In genomic region chr11:88159389-88159788, GRCm38 (mm10) we compare ENCODE assay signal across 8 mouse cellular contexts. TPM values are rescaled to one million over a fixed set of nuclear protein-coding genes. Genes with fewer than 3 reads are reported as not detected.
DNase-seq lines count a peak whose midpoint lies in the region; ATAC-seq and TF ChIP-seq lines count a peak whose summit lies in the region.
"Had no signal": no experiment of that assay in that cellular context is flagged by ENCODE, and none has a peak within 500 bp of the region (broad histone marks: within the 10 kb centered on the region; RNA-seq: fewer than 3 reads in every experiment).

No protein-coding gene starts in this region.

- no peak for DNase-seq in lung, embryonic 14.5 days
- DNase-seq in lung, postnatal 4 days: no peak
- DNase-seq in heart, adult 8-10 months (ENCODE audit: low spot score): peak; percentile 59
- DNase-seq in intestine, embryonic 14.5 days (ENCODE audit: low spot score): no peak
- no peak for DNase-seq in ovary, postnatal 14 days (ENCODE audit: low spot score)
- no peak for DNase-seq in kidney, adult 11 months

- 37% methylated on average over 11 of the region's 11 CpGs for WGBS in lung, embryonic 14.5 days
- 42% methylated on average over 11 of the region's 11 CpGs for WGBS in intestine, embryonic 14.5 days
- WGBS in small intestine, adult 2 months: 74% methylated on average over 11 of the region's 11 CpGs

- no peak for ATAC-seq in lung, embryonic 14.5 days (ENCODE audit: insufficient read depth)
- no peak for ATAC-seq in intestine, embryonic 14.5 days (replicated peaks; ENCODE audit: low FRiP score, low TSS enrichment, low read depth)
- ATAC-seq: forebrain, embryonic 15.5 days had no signal

- H3K27me3 ChIP-seq in lung, embryonic 14.5 days (ENCODE audit: insufficient read depth, low read length): no peaks in the 10 kb centered on the region
- H3K27me3 ChIP-seq in intestine, embryonic 14.5 days (replicated peaks; ENCODE audit: control insufficient read depth, insufficient read depth, low read length): no peaks in the 10 kb centered on the region
- no peaks in the 10 kb centered on the region for H3K27me3 ChIP-seq in small intestine, adult 2 months (ENCODE audit: control insufficient read depth, insufficient read depth, low read length)
- H3K27me3 ChIP-seq: forebrain, embryonic 15.5 days had no signal

- no peaks in the 10 kb centered on the region for H3K36me3 ChIP-seq in lung, embryonic 14.5 days (ENCODE audit: insufficient read depth)
- H3K36me3 ChIP-seq in intestine, embryonic 14.5 days (ENCODE audit: control insufficient read depth, insufficient read depth, low read length): no peaks in the 10 kb centered on the region
- H3K36me3 ChIP-seq in small intestine, adult 2 months (ENCODE audit: control insufficient read depth, insufficient read depth, low read length): no peaks in the 10 kb centered on the region
- H3K36me3 ChIP-seq: forebrain, embryonic 15.5 days had no signal

- peaks cover 54% of the 10 kb centered on the region for H3K4me1 ChIP-seq in lung, embryonic 14.5 days (ENCODE audit: insufficient read depth)
- H3K4me1 ChIP-seq in intestine, embryonic 14.5 days (replicated peaks; ENCODE audit: control insufficient read depth, insufficient read depth, low read length): peaks cover 67% of the 10 kb centered on the region
- peaks cover 15% of the 10 kb centered on the region for H3K4me1 ChIP-seq in small intestine, adult 2 months (ENCODE audit: control insufficient read depth, insufficient read depth, insufficient read length, low read length)

- no peak overlapping the region for H3K4me3 ChIP-seq in lung, embryonic 14.5 days (ENCODE audit: low read depth, low read length)
- no peak overlapping the region for H3K4me3 ChIP-seq in intestine, embryonic 14.5 days (ENCODE audit: low read depth, low read length)
- H3K4me3 ChIP-seq in small intestine, adult 2 months (ENCODE audit: low read depth, low read length): no peak overlapping the region
- H3K4me3 ChIP-seq: forebrain, embryonic 15.5 days had no signal

- TF ChIP-seq POLR2A in small intestine, adult 2 months (IDR thresholded peaks at IDR 0.05; ENCODE audit: low read depth, low read length): no peak

- H3K9ac ChIP-seq in lung, embryonic 14.5 days: no peak overlapping the region
- H3K9ac ChIP-seq in intestine, embryonic 14.5 days (ENCODE audit: low read length): no peak overlapping the region
- H3K9ac ChIP-seq: forebrain, embryonic 15.5 days had no signal

- H3K27ac ChIP-seq in lung, embryonic 14.5 days (ENCODE audit: low read depth): peak overlapping the region; percentile 77
- peak overlapping the region; percentile 84 for H3K27ac ChIP-seq in intestine, embryonic 14.5 days (ENCODE audit: low read depth)
- H3K27ac ChIP-seq in small intestine, adult 2 months (ENCODE audit: insufficient read depth, low read depth, low read length): peak overlapping the region; percentile 79
- H3K27ac ChIP-seq: forebrain, embryonic 15.5 days had no signal

- TF ChIP-seq CTCF in lung, embryonic 14.5 days (IDR thresholded peaks at IDR 0.05; ENCODE audit: low read depth): no peak
- no peak for TF ChIP-seq CTCF in small intestine, adult 2 months (IDR thresholded peaks at IDR 0.05; ENCODE audit: extremely low read depth, insufficient read length, insufficient replicate concordance, low read depth, low read length)

- H3K9me3 ChIP-seq in lung, embryonic 14.5 days (ENCODE audit: low read depth, low read length): no peaks in the 10 kb centered on the region
- H3K9me3 ChIP-seq in intestine, embryonic 14.5 days (ENCODE audit: control insufficient read depth, low read length): no peaks in the 10 kb centered on the region
- H3K9me3 ChIP-seq: forebrain, embryonic 15.5 days had no signal

- no peak overlapping the region for H3K4me2 ChIP-seq in lung, embryonic 14.5 days
- no peak overlapping the region for H3K4me2 ChIP-seq in intestine, embryonic 14.5 days (ENCODE audit: low read length)
- H3K4me2 ChIP-seq: forebrain, embryonic 15.5 days had no signal

RNA-seq across cellular contexts. Expression of gene Mrps23, which starts 44.8 kb away (rescaled TPM):
- polyA plus RNA-seq in lung, embryonic 14.5 days (2014; fragmentation: Nextera tagmentation; extraction: Ambion mirVana): 55.1 and 57.6 TPM in 2 replicates
- 100 to 1,000 TPM; 301 to 345 (median 322) TPM for total RNA-seq in heart, adult 8-10 months (2022)
- polyA plus RNA-seq in intestine, embryonic 14.5 days (2014; fragmentation: Nextera tagmentation; extraction: Ambion mirVana): 60.8 and 65.2 TPM in 2 replicates
- polyA plus RNA-seq in small intestine, adult 2 months (2012; rRNA removed): 9.4 and 17.5 TPM in 2 replicates
